Mouse (Mus musculus): ENCODE results near the gene Ugcg. TPM values are rescaled to one million over a fixed set of nuclear protein-coding genes. Genes with fewer than 3 reads are reported as not detected.

The Ugcg gene
- 10 to 100 TPM; 18.3 to 18.6 TPM for total RNA-seq (2021)
- long read RNA-seq, experiment 1, full-length matches to known transcripts, result 15 of 16 reads
- long read RNA-seq, experiment 1, partial matches to known transcripts, result 0 of 16 reads
- long read RNA-seq, experiment 1, other reads (novel, unspliced or antisense), result 1 of 16 reads
- long read RNA-seq, experiment 2, full-length matches to known transcripts, result 11 of 13 reads
- long read RNA-seq, experiment 2, partial matches to known transcripts, result 1 of 13 reads
- long read RNA-seq, experiment 2, other reads (novel, unspliced or antisense), result 1 of 13 reads

GRCm38 (mm10) chr4:59188802-59189545, at the start of gene Ugcg:
Ugcg (plus strand) TSS chr4:59189257.
- DNase-seq, result peak; percentile 80 to 89
- intact Hi-C loops (cut with DNase I), result loop anchor here (2.0 kb wide), 3 partner anchors 92 to 360 kb away; partner anchors contain the start of gene Ptbp3

GRCm38 (mm10) chr4:59149043-59149442, 40.0 kb upstream of the Ugcg start:
- no peak for DNase-seq
- intact Hi-C loops (cut with DNase I), result no loop called here

- DNase-seq, result no peak
- intact Hi-C loops (cut with DNase I), result no loop called here
These were observed 38.1 kb upstream of the Ugcg start for GRCm38 (mm10) chr4:59150907-59151306.

GRCm38 (mm10) chr4:59151953-59152352, 37.1 kb upstream of the Ugcg start:
- intact Hi-C loops (cut with DNase I), result no loop called here
- no peak for DNase-seq

GRCm38 (mm10) chr4:59156897-59157592, 32.0 kb upstream of the Ugcg start:
- intact Hi-C loops (cut with DNase I), result no loop called here
- no peak for DNase-seq

GRCm38 (mm10) chr4:59157654-59158053, 31.4 kb upstream of the Ugcg start:
- DNase-seq, result no peak
- intact Hi-C loops (cut with DNase I), result no loop called here

GRCm38 (mm10) chr4:59160289-59160688, 28.8 kb upstream of the Ugcg start:
- intact Hi-C loops (cut with DNase I), result no loop called here
- DNase-seq, result no peak

GRCm38 (mm10) chr4:59160959-59161670, 27.9 kb upstream of the Ugcg start:
- DNase-seq, result no peak
- intact Hi-C loops (cut with DNase I), result no loop called here

- intact Hi-C loops (cut with DNase I), result no loop called here
- DNase-seq, result no peak
These were observed 25.0 kb upstream of the Ugcg start for GRCm38 (mm10) chr4:59164034-59164433.

- intact Hi-C loops (cut with DNase I), result no loop called here
- no peak for DNase-seq
These were observed 21.7 kb upstream of the Ugcg start for GRCm38 (mm10) chr4:59167251-59167847.

GRCm38 (mm10) chr4:59169981-59170380, 19.1 kb upstream of the Ugcg start:
- intact Hi-C loops (cut with DNase I), result no loop called here
- DNase-seq, result no peak

GRCm38 (mm10) chr4:59172616-59173015, 16.4 kb upstream of the Ugcg start:
- no peak for DNase-seq
- intact Hi-C loops (cut with DNase I), result no loop called here

- no peak for DNase-seq
- intact Hi-C loops (cut with DNase I), result no loop called here
These were observed 15.7 kb upstream of the Ugcg start for GRCm38 (mm10) chr4:59173181-59173922.

GRCm38 (mm10) chr4:59175003-59175402, 14.1 kb upstream of the Ugcg start:
- intact Hi-C loops (cut with DNase I), result no loop called here

GRCm38 (mm10) chr4:59175929-59176328, 13.1 kb upstream of the Ugcg start:
- intact Hi-C loops (cut with DNase I), result no loop called here
- no peak for DNase-seq

More at GRCm38 (mm10) chr4:59175003-59175402, 14.1 kb upstream of the Ugcg start:
- peak; percentile 20 to 39 for DNase-seq

- intact Hi-C loops (cut with DNase I), result no loop called here
- no peak for DNase-seq
These were observed 11.5 kb upstream of the Ugcg start for GRCm38 (mm10) chr4:59177566-59177965.

GRCm38 (mm10) chr4:59181320-59182271, 7.5 kb upstream of the Ugcg start:
- intact Hi-C loops (cut with DNase I), result no loop called here
- no peak for DNase-seq

- intact Hi-C loops (cut with DNase I), result no loop called here
- no peak for DNase-seq
These were observed 3.4 kb upstream of the Ugcg start for GRCm38 (mm10) chr4:59185671-59186070.

All from heart, postnatal 14 days (tissue).